Mouse (Mus musculus): ENCODE measurements around the gene Eomes. TPM values are rescaled to one million over a fixed set of nuclear protein-coding genes. Genes with fewer than 3 reads are reported as not detected.

The Eomes gene
- polyA plus RNA-seq, 1 experiment from 2014 or later = 7.7 TPM

- peaks cover 97% of the 10 kb centered on the region for H3K27me3 ChIP-seq (ENCODE audit: poor library complexity, severe bottlenecking)
- peak overlapping the region; percentile 44; the same call in 1 of the 2 replicates for H3K27ac ChIP-seq
- peak; percentile 53 for DNase-seq (ENCODE audit: extremely low spot score, low spot score)
- peaks cover 36% of the 10 kb centered on the region for H3K4me1 ChIP-seq
- no peaks in the 10 kb centered on the region for H3K36me3 ChIP-seq (replicated peaks)
- WGBS = under 1% methylated on average over 31 of the region's 31 CpGs
- peak overlapping the region; percentile 46 for H3K4me3 ChIP-seq
- H3K9me3 ChIP-seq = no peaks in the 10 kb centered on the region
Observed at GRCm38 (mm10) chr9:118477281-118477931, 606 bp upstream of the Eomes start.

DNA sequence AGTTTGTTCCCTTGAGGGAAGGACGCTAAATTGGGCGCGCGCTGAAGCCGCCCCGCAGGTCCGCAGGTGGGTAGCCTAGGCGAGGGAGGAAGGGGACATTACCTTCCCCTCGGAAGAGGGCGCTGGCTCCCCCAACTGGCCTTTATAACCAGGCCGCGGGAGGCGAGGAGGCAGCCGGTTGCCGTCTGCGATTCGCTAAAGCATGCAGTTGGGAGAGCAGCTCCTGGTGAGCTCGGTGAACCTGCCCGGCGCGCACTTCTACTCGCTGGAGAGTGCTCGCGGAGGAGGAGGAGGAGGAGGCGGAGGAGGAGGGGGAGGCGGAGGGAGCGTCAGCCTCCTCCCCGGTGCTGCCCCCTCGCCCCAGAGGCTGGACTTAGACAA, 436 bp downstream of the Eomes start:
- peaks cover 36% of the 10 kb centered on the region for H3K4me1 ChIP-seq
- WGBS = 0% methylated on average over 27 of the region's 29 CpGs
- peaks cover 98% of the 10 kb centered on the region for H3K27me3 ChIP-seq (ENCODE audit: poor library complexity, severe bottlenecking)
- H3K36me3 ChIP-seq (replicated peaks) = no peaks in the 10 kb centered on the region
- DNase-seq (ENCODE audit: extremely low spot score, low spot score) = peak; percentile 64
- peak overlapping the region; percentile 46 for H3K4me3 ChIP-seq
- peak overlapping the region; percentile 53 for H3K27ac ChIP-seq
- no peaks in the 10 kb centered on the region for H3K9me3 ChIP-seq

DNA sequence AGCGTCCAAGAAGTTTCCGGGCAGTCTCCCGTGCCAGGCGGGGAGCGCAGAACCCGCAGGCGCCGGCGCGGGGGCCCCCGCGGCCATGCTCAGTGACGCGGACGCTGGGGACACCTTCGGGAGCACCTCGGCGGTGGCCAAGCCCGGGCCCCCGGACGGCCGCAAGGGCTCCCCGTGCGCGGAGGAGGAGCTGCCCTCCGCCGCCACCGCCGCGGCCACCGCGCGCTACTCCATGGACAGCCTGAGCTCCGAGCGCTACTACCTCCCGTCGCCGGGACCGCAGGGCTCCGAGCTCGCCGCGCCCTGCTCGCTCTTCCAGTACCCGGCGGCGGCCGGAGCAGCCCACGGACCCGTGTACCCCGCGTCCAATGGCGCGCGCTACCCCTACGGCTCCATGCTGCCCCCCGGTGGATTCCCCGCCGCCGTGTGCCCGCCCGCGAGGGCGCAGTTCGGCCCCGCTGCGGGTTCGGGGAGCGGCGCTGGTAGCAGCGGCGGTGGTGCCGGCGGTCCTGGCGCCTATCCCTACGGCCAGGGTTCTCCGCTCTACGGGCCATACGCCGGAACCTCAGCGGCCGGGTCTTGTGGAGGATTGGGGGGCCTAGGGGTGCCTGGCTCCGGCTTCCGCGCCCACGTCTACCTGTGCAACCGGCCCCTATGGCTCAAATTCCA, 961 bp downstream of the Eomes start:
- Histone ChIP-seq H3K27me3 (ENCODE audit: poor library complexity, severe bottlenecking) (peaks cover 100% of the 10 kb centered on the region), H3K4me1 (peaks cover 36% of the 10 kb centered on the region), H3K36me3 (replicated peaks) (no peaks in the 10 kb centered on the region), H3K4me3 (peak overlapping the region; percentile 46), H3K27ac (peak overlapping the region; percentile 53), H3K9me3 (no peaks in the 10 kb centered on the region)
- WGBS = under 1% methylated on average over 79 of the region's 87 CpGs
- peak; percentile 44 for DNase-seq (ENCODE audit: extremely low spot score, low spot score)

- WGBS = 2% methylated on average over 23 of the region's 23 CpGs
Observed at GRCm38 (mm10) chr9:118479508-118480291, 1.7 kb downstream of the Eomes start.

DNA sequence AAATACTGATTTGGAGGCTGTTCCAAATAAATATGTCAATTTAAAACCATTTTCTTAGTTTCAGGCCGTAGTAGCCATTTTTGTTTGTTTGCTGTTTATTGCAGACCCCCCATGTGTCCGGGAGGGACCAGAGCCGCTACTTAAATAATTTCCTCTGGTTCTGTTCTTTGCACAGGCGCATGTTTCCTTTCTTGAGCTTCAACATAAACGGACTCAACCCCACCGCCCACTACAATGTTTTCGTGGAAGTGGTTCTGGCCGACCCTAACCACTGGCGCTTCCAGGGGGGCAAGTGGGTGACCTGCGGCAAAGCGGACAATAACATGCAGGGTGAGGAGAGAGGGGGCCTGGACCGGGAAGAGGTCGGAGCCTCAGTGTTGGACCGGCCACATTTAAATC, 2.3 kb downstream of the Eomes start:
- H3K27me3 ChIP-seq (ENCODE audit: poor library complexity, severe bottlenecking) = peaks cover 100% of the 10 kb centered on the region
- peaks cover 36% of the 10 kb centered on the region for H3K4me1 ChIP-seq
- peak overlapping the region; percentile 46 for H3K4me3 ChIP-seq
- H3K36me3 ChIP-seq (replicated peaks) = no peaks in the 10 kb centered on the region
- H3K27ac ChIP-seq = no peak overlapping the region
- no peak for DNase-seq (ENCODE audit: extremely low spot score, low spot score)
- 3% methylated on average over 14 of the region's 14 CpGs for WGBS
- H3K9me3 ChIP-seq = no peaks in the 10 kb centered on the region

More at GRCm38 (mm10) chr9:118479508-118480291, 1.7 kb downstream of the Eomes start:
- peak; percentile 49 for DNase-seq (ENCODE audit: extremely low spot score, low spot score)
- Histone ChIP-seq H3K4me1 (peaks cover 36% of the 10 kb centered on the region), H3K9me3 (no peaks in the 10 kb centered on the region), H3K27me3 (ENCODE audit: poor library complexity, severe bottlenecking) (peaks cover 100% of the 10 kb centered on the region), H3K36me3 (replicated peaks) (no peaks in the 10 kb centered on the region), H3K27ac (peak overlapping the region; percentile 53), H3K4me3 (peak overlapping the region; percentile 46)

DNA sequence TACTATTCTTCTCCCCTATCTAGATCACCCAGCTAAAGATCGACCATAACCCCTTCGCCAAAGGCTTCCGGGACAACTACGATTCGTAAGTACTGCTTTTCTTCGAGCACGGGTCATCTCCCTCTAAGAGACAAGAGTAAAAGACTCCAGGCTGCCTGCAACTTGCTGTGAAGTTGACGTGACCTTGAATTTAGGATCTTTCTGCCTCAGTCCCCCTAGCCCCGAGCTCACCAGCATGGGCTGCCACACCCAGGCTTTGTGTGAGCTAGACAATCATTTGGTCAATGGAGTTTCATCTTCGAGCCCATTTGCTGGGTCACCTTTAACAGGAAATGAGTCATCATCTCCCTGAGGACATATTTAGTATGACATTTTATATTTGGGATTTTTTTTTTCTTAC, 4.2 kb downstream of the Eomes start:
- H3K4me1 ChIP-seq = peaks cover 38% of the 10 kb centered on the region
- no peak overlapping the region for H3K27ac ChIP-seq
- H3K4me3 ChIP-seq = no peak overlapping the region
- no peaks in the 10 kb centered on the region for H3K9me3 ChIP-seq
- peaks cover 100% of the 10 kb centered on the region for H3K27me3 ChIP-seq (ENCODE audit: poor library complexity, severe bottlenecking)
- WGBS = 73% methylated on average over 10 of the region's 10 CpGs
- DNase-seq (ENCODE audit: extremely low spot score, low spot score) = no peak
- H3K36me3 ChIP-seq (replicated peaks) = no peaks in the 10 kb centered on the region

GRCm38 (mm10) chr9:118486361-118487095, 8.5 kb downstream of the Eomes start:
- DNase-seq (ENCODE audit: extremely low spot score, low spot score) = peak; percentile 55
- no peak overlapping the region for H3K27ac ChIP-seq
- WGBS = under 1% methylated on average over 32 of the region's 32 CpGs

GRCm38 (mm10) chr9:118487096-118487395, 9.0 kb downstream of the Eomes start:
- no peak overlapping the region for H3K27ac ChIP-seq
- under 1% methylated on average over 9 of the region's 9 CpGs for WGBS
- H3K4me1 ChIP-seq = peaks cover 42% of the 10 kb centered on the region
- peaks cover 95% of the 10 kb centered on the region for H3K27me3 ChIP-seq (ENCODE audit: poor library complexity, severe bottlenecking)
- H3K36me3 ChIP-seq (replicated peaks) = no peaks in the 10 kb centered on the region
- no peak for DNase-seq (ENCODE audit: extremely low spot score, low spot score)
- H3K9me3 ChIP-seq = no peaks in the 10 kb centered on the region
- peak overlapping the region; percentile 48 for H3K4me3 ChIP-seq

More at GRCm38 (mm10) chr9:118486361-118487095, 8.5 kb downstream of the Eomes start:
- Histone ChIP-seq H3K27me3 (ENCODE audit: poor library complexity, severe bottlenecking) (peaks cover 96% of the 10 kb centered on the region), H3K4me1 (peaks cover 42% of the 10 kb centered on the region), H3K9me3 (no peaks in the 10 kb centered on the region), H3K4me3 (peak overlapping the region; percentile 48), H3K36me3 (replicated peaks) (no peaks in the 10 kb centered on the region)

- Histone ChIP-seq H3K27ac (no peak overlapping the region), H3K4me3 (peak overlapping the region; percentile 48), H3K36me3 (replicated peaks) (no peaks in the 10 kb centered on the region), H3K4me1 (peaks cover 42% of the 10 kb centered on the region), H3K27me3 (ENCODE audit: poor library complexity, severe bottlenecking) (peaks cover 89% of the 10 kb centered on the region), H3K9me3 (no peaks in the 10 kb centered on the region)
- under 1% methylated on average over 22 of the region's 22 CpGs for WGBS
- DNase-seq (ENCODE audit: extremely low spot score, low spot score) = no peak
Observed at GRCm38 (mm10) chr9:118487636-118488035, 9.6 kb downstream of the Eomes start.

GRCm38 (mm10) chr9:118488138-118488895, 10.3 kb downstream of the Eomes start:
- peak overlapping the region; percentile 48 for H3K4me3 ChIP-seq
- DNase-seq (ENCODE audit: extremely low spot score, low spot score) = peak; percentile 72
- no peaks in the 10 kb centered on the region for H3K9me3 ChIP-seq
- H3K36me3 ChIP-seq (replicated peaks) = no peaks in the 10 kb centered on the region
- under 1% methylated on average over 28 of the region's 28 CpGs for WGBS
- H3K4me1 ChIP-seq = peaks cover 42% of the 10 kb centered on the region
- peak overlapping the region; percentile 30; the same call in 1 of the 2 replicates for H3K27ac ChIP-seq
- H3K27me3 ChIP-seq (ENCODE audit: poor library complexity, severe bottlenecking) = peaks cover 82% of the 10 kb centered on the region

- H3K27me3 ChIP-seq (ENCODE audit: poor library complexity, severe bottlenecking) = peaks cover 75% of the 10 kb centered on the region
- WGBS = 1% methylated on average over 20 of the region's 20 CpGs
Observed at GRCm38 (mm10) chr9:118488896-118489578, 11.0 kb downstream of the Eomes start.

More at GRCm38 (mm10) chr9:118488896-118489578, 11.0 kb downstream of the Eomes start:
- Histone ChIP-seq H3K9me3 (peaks cover 1% of the 10 kb centered on the region; the same call in 1 of the 2 replicates), H3K27ac (no peak overlapping the region), H3K4me3 (peak overlapping the region; percentile 48), H3K36me3 (replicated peaks) (no peaks in the 10 kb centered on the region), H3K4me1 (peaks cover 42% of the 10 kb centered on the region)
- peak; percentile 48 for DNase-seq (ENCODE audit: extremely low spot score, low spot score)

Data from forebrain, embryonic 10.5 days (tissue).